Mouse (Mus musculus): ENCODE results near the gene Prr13.

DNA sequence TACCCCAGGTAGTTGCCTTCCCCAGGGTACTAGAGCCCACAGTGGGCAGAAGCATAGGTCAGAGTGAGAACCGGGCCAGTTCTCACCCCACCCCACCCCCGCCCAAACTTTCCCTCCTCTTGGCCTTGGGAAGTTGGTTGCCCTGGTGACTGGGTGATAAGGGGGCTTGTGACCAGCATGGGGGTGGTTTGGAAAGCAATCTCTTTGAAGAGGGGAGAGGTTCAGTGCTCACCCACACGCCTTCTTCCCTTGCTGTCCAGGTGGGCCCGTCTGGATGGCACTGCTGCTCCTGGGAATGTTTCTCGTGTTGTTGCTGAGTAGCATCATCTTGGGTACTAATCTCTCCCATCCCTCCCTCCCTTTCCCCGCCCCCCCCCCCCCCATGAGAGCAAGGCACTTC is 12.4 kb upstream of the Prr13 start:
- TF ChIP-seq POLR2A (IDR thresholded peaks at IDR 0.05; ENCODE audit: control insufficient read depth, extremely low read depth, insufficient read depth, low read length, poor library complexity) (no peak), CTCF (IDR thresholded peaks at IDR 0.05; ENCODE audit: borderline replicate concordance, control insufficient read depth, extremely low read depth, insufficient read depth, low read length, poor library complexity) (no peak)

Data from thymus, adult 2 months (tissue).